Mouse (Mus musculus): Measurements from ENCODE around the gene Spef2. TPM values are rescaled to one million over a fixed set of nuclear protein-coding genes. Genes with fewer than 3 reads are reported as not detected.

Gene Spef2
- 0.02 and 0.09 TPM in 2 replicates for polyA plus RNA-seq (2012; ENCODE audit: low replicate concordance)

GRCm38 (mm10) chr15:9748359-9749102, at the start of gene Spef2:
Gene Spef2 (minus strand): TSS chr15:9748868.

GRCm38 (mm10) chr15:9530076-9530475, 218.6 kb downstream of the Spef2 start, which contains the start of gene Il7r:
Gene Il7r (minus strand): TSS chr15:9530176.

Other genes with a start within 250 kb of the Spef2 start
- gene Il7r, start 218.7 kb downstream of the Spef2 start, polyA plus RNA-seq (2012; ENCODE audit: low replicate concordance), result 3.9 and 5.9 TPM in 2 replicates

All from hematopoietic multipotent progenitor cell, adult 10-12 weeks (in vitro differentiated cells).